10 mouse cellular contexts compared by ENCODE assay signal in genomic region chr6:72677079-72677478, GRCm38 (mm10).
DNase-seq lines count a peak whose midpoint lies in the region; ATAC-seq lines count a peak whose summit lies in the region.
"Had no signal": no experiment of that assay in that cellular context is flagged by ENCODE, and none has a peak within 500 bp of the region (broad histone marks: within the 10 kb centered on the region; RNA-seq: fewer than 3 reads in every experiment).

No protein-coding gene starts in this region.

- WGBS in kidney, embryonic 15.5 days: 7% methylated on average over 10 of the region's 10 CpGs
- WGBS in forebrain, embryonic 10.5 days: 6% methylated on average over 10 of the region's 10 CpGs
- WGBS in limb, embryonic 10.5 days: 17% methylated on average over 10 of the region's 10 CpGs
- 6% methylated on average over 10 of the region's 10 CpGs for WGBS in neural tube, embryonic 14.5 days

- H3K4me2 ChIP-seq in kidney, embryonic 15.5 days: peak overlapping the region; percentile 55
- peak overlapping the region; percentile 35; the same call in 1 of the 2 replicates for H3K4me2 ChIP-seq in neural tube, embryonic 14.5 days (ENCODE audit: low read depth, low read length)

- no peaks in the 10 kb centered on the region for H3K36me3 ChIP-seq in kidney, embryonic 15.5 days
- H3K36me3 ChIP-seq in forebrain, embryonic 10.5 days (replicated peaks): no peaks in the 10 kb centered on the region
- no peaks in the 10 kb centered on the region for H3K36me3 ChIP-seq in limb, embryonic 10.5 days
- H3K36me3 ChIP-seq in neural tube, embryonic 14.5 days (ENCODE audit: control insufficient read depth, insufficient read depth, low read length): no peaks in the 10 kb centered on the region

- ATAC-seq in kidney, embryonic 15.5 days (replicated peaks; ENCODE audit: low FRiP score): peak; percentile 55
- peak; percentile 29; the same call in 1 of the 2 replicates for ATAC-seq in neural tube, embryonic 14.5 days (ENCODE audit: low read depth)
- no peak for ATAC-seq in erythroid progenitor cell, adult 5-6 weeks (replicated peaks; ENCODE audit: low FRiP score, poor library complexity, severe bottlenecking)

- H3K27me3 ChIP-seq in kidney, embryonic 15.5 days: no peaks in the 10 kb centered on the region
- H3K27me3 ChIP-seq in forebrain, embryonic 10.5 days (ENCODE audit: poor library complexity, severe bottlenecking): peaks cover 17% of the 10 kb centered on the region; the same call in 1 of the 2 replicates
- no peaks in the 10 kb centered on the region for H3K27me3 ChIP-seq in limb, embryonic 10.5 days (ENCODE audit: low read depth, poor library complexity, severe bottlenecking)
- H3K27me3 ChIP-seq in neural tube, embryonic 14.5 days (ENCODE audit: control insufficient read depth, insufficient read depth, low read length): no peaks in the 10 kb centered on the region

- H3K4me3 ChIP-seq in kidney, embryonic 15.5 days (replicated peaks): peak overlapping the region; percentile 34
- peak overlapping the region; percentile 46 for H3K4me3 ChIP-seq in forebrain, embryonic 10.5 days
- H3K4me3 ChIP-seq in limb, embryonic 10.5 days: peak overlapping the region; percentile 46
- no peak overlapping the region; the same call in 1 of the 2 replicates for H3K4me3 ChIP-seq in neural tube, embryonic 14.5 days (ENCODE audit: low read depth, low read length)

- no peak for DNase-seq in kidney, adult 9 months
- no peak for DNase-seq in forebrain, embryonic 10.5 days (ENCODE audit: extremely low spot score, low spot score)
- DNase-seq in limb, embryonic 10.5 days (ENCODE audit: low spot score): no peak
- DNase-seq in left cerebral cortex, adult 9 months (ENCODE audit: low spot score in 2 of 2): no peak
- DNase-seq in right cerebral cortex, postnatal 4 days: no peak
- DNase-seq: cerebellum, postnatal 14 days had no signal

- H3K9ac ChIP-seq in kidney, embryonic 15.5 days: peak overlapping the region; percentile 14; the same call in 1 of the 2 replicates
- no peak overlapping the region for H3K9ac ChIP-seq in neural tube, embryonic 14.5 days (replicated peaks; ENCODE audit: low read depth, low read length)
- H3K9ac ChIP-seq: liver, embryonic 14.5 days had no signal

- peak overlapping the region; percentile 96 for H3K27ac ChIP-seq in kidney, embryonic 15.5 days
- peak overlapping the region; percentile 89 for H3K27ac ChIP-seq in forebrain, embryonic 10.5 days
- H3K27ac ChIP-seq in limb, embryonic 10.5 days: peak overlapping the region; percentile 91
- H3K27ac ChIP-seq in neural tube, embryonic 14.5 days (ENCODE audit: low read depth, low read length): no peak overlapping the region; the same call in 1 of the 2 replicates
- H3K27ac ChIP-seq: liver, embryonic 14.5 days had no signal

- H3K4me1 ChIP-seq in kidney, embryonic 15.5 days: peaks cover 86% of the 10 kb centered on the region
- peaks cover 89% of the 10 kb centered on the region for H3K4me1 ChIP-seq in forebrain, embryonic 10.5 days
- H3K4me1 ChIP-seq in limb, embryonic 10.5 days: peaks cover 79% of the 10 kb centered on the region
- H3K4me1 ChIP-seq in neural tube, embryonic 14.5 days (ENCODE audit: control insufficient read depth, insufficient read depth, low read length): peaks cover 17% of the 10 kb centered on the region

- no peaks in the 10 kb centered on the region for H3K9me3 ChIP-seq in kidney, embryonic 15.5 days (replicated peaks)
- H3K9me3 ChIP-seq in forebrain, embryonic 10.5 days: no peaks in the 10 kb centered on the region
- H3K9me3 ChIP-seq in limb, embryonic 10.5 days (replicated peaks): no peaks in the 10 kb centered on the region
- H3K9me3 ChIP-seq in neural tube, embryonic 14.5 days (ENCODE audit: control insufficient read depth, low read length): no peaks in the 10 kb centered on the region
